Mouse (Mus musculus) C2C12 (cell line): Measurements from ENCODE around the gene Apobec3.

Source experiments
- CEBPB ChIP-seq: IDR thresholded peaks from one replicate; pipeline ENCODE4 v1.6.1; 2011; ENCODE audit warnings: low read depth, mild to moderate bottlenecking, control low read depth, moderate library complexity
- CTCF ChIP-seq: IDR thresholded peaks from one replicate; pipeline ENCODE4 v1.5.1; 2011; ENCODE audit not compliant: control insufficient read depth, insufficient read depth, insufficient read length
- FOSL1 ChIP-seq: IDR thresholded peaks from one replicate; pipeline ENCODE4 v1.8.0; 2011; ENCODE audit warnings: mild to moderate bottlenecking, low read length; ENCODE audit not compliant: poor library complexity, insufficient read depth, severe bottlenecking
- MAX ChIP-seq: IDR thresholded peaks from one replicate; pipeline ENCODE4 v1.6.1; 2011; ENCODE audit warnings: mild to moderate bottlenecking, control low read depth
- MYOD1 ChIP-seq: IDR thresholded peaks from one replicate; pipeline ENCODE4 v1.6.1; 2011; ENCODE audit warnings: low read depth; ENCODE audit not compliant: control insufficient read depth, insufficient read length
- MYOG ChIP-seq: IDR thresholded peaks from one replicate; pipeline ENCODE4 v1.6.1; 2011; ENCODE audit not compliant: control insufficient read depth, insufficient read length; ENCODE audit errors: extremely low read depth
- USF1 ChIP-seq: IDR thresholded peaks from one replicate; pipeline ENCODE4 v1.6.1; 2011; ENCODE audit warnings: low read depth, mild to moderate bottlenecking, control low read depth, moderate library complexity

DNA sequence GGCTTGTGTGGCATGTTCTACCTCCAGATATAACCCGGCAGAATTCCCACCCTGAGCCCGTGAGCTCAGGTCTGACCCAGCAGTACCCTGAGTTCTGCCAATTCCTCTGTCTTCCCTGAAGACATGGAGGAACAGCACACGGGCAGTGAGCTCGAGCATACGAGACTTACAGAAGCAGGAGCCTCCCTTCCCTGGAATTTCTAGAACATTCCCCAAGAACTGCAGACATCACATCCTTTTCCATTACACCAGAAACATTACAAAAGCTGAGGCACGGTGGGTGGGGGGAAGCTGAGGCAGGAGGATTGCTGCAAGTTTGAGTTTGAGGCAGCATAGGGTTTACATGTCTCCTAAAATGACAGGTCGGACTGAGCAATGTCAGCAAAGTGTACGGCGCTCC is 31.6 kb upstream of the Apobec3 start:
- TF ChIP-seq CTCF: no peak
- TF ChIP-seq MAX: no peak
- TF ChIP-seq MYOD1: no peak
- TF ChIP-seq FOSL1: no peak
- no peak for TF ChIP-seq CEBPB
- TF ChIP-seq MYOG: no peak
- no peak for TF ChIP-seq USF1
